Mouse (Mus musculus): ENCODE measurements at regions not wholly inside any gene's neighbourhood (a gene's known extent, or its start where the extent isn't known, plus 50 kb on each side); places are given as distances from the start of the nearest gene placed in this dataset.
A peak's percentile ranks its signal among the peaks of the same experiment; 100 is the strongest.

GRCm38 (mm10) chr9:120866251-120866650 is 62.8 kb upstream of the Ctnnb1 start:
- no peak for DNase-seq (ENCODE audit: low spot score)

DNA sequence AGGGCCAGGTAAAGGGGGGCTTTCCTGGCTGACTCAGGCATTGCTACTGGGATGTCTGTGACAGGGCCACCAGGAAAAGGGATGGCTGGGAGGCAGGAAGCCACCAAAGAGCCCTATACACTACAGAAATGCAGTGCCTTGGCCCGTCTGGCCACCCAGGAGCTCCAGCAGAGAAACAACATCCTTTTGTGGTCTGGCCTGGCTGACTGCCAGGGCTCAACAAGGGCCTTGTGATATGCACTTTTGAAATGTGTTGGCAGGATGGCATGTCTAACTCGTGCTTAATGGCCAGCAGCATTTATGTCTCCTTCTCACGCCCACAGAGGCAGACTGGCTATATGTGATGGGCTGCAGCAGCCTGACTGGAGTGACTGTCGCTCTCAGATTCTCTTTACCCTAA is 62.3 kb upstream of the Ctnnb1 start:
- peak; percentile 24 for DNase-seq (ENCODE audit: low spot score)

- DNase-seq (ENCODE audit: low spot score): no peak
These were observed 61.2 kb upstream of the Ctnnb1 start for GRCm38 (mm10) chr9:120867861-120868260.

GRCm38 (mm10) chr9:120868330-120868729 is 60.7 kb upstream of the Ctnnb1 start:
- DNase-seq (ENCODE audit: low spot score): no peak

GRCm38 (mm10) chr9:120869432-120870081 is 59.5 kb upstream of the Ctnnb1 start:
- DNase-seq (ENCODE audit: low spot score): no peak

- DNase-seq (ENCODE audit: low spot score): no peak
These were observed 55.7 kb upstream of the Ctnnb1 start for GRCm38 (mm10) chr9:120873293-120873692.

DNA sequence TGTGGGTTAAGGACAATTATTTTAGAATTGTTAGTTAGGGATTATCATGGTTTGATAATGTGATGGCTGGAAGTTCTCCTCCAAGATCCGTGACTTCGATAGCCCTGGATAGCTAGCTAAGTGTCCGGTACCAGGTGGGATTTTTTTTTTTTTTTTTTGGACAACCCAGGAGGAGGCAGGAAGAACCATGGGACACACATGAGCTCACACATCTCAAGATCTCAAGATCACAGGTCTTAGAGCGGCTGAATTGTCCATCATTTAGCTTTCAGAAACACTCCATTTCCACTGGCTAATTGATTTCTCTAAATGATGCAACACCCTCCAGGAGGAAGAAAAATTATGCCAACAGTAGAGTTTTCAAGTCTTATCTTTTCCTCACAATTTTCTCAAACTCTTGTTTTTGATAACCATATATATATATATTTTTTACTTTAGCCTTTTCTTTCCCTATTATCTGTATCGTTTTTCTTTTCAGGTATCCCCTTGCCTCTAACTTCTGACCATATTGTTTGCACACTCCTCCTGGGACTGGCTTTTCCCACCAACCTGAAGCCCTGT is 54.5 kb upstream of the Ctnnb1 start:
- no peak for DNase-seq (ENCODE audit: low spot score)

GRCm38 (mm10) chr9:120877101-120877500 is 51.9 kb upstream of the Ctnnb1 start:
- DNase-seq (ENCODE audit: low spot score): no peak
